Mouse (Mus musculus) limb, embryonic 14.5 days (tissue): ENCODE data around the gene Cnpy1. TPM values are rescaled to one million over a fixed set of nuclear protein-coding genes. Genes with fewer than 3 reads are reported as not detected.

Experiments
- ATAC-seq: fragments of 200-750 bp; cut with Nextera tagmentation; 2 replicates; pipeline ENCODE4 v1.8.0; 2017; ENCODE audit warnings: low read depth, moderate number of reproducible peaks, moderate TSS enrichment; ENCODE audit not compliant: low FRiP score
- DNase-seq: peaks from one replicate; pipeline ENCODE4 v3.0.0-alpha.2; 2015; ENCODE audit warnings: low spot score
- H3K27ac ChIP-seq: fragments of 300-500 bp; sonication (generic); replicated peaks from 2 replicates; pipeline ENCODE4 v1.5.1; 2014; ENCODE audit warnings: low read depth, mild to moderate bottlenecking, low read length, moderate library complexity, mixed read lengths
- H3K27me3 ChIP-seq: fragments of 300-500 bp; sonication (generic); 2 replicates; pipeline ENCODE4 v1.6.1; 2014; ENCODE audit warnings: low read length, mixed read lengths; ENCODE audit not compliant: control insufficient read depth, insufficient read depth
- H3K36me3 ChIP-seq: fragments of 300-500 bp; sonication (generic); 2 replicates; pipeline ENCODE4 v1.6.1; 2014; ENCODE audit warnings: mild to moderate bottlenecking, low read length, moderate library complexity, mixed read lengths; ENCODE audit not compliant: control insufficient read depth, insufficient read depth
- H3K4me1 ChIP-seq: fragments of 300-500 bp; sonication (generic); 2 replicates; pipeline ENCODE4 v1.6.1; 2014; ENCODE audit warnings: antibody characterized with exemption, low read length, mixed read lengths; ENCODE audit not compliant: control insufficient read depth, insufficient read depth
- H3K4me2 ChIP-seq: fragments of 300-500 bp; sonication (generic); replicated peaks from 2 replicates; pipeline ENCODE4 v1.6.1; 2014; ENCODE audit warnings: low read depth, mild to moderate bottlenecking, low read length, moderate library complexity; ENCODE audit not compliant: severe bottlenecking
- H3K4me3 ChIP-seq: fragments of 300-500 bp; sonication (generic); replicated peaks from 2 replicates; pipeline ENCODE4 v1.5.1; 2014; ENCODE audit warnings: low read length
- H3K9ac ChIP-seq: fragments of 300-500 bp; sonication (generic); 2 replicates; pipeline ENCODE4 v1.6.1; 2014; ENCODE audit warnings: mild to moderate bottlenecking, low read depth, low read length, moderate library complexity; ENCODE audit not compliant: severe bottlenecking
- H3K9me3 ChIP-seq: fragments of 300-500 bp; sonication (generic); 2 replicates; pipeline ENCODE4 v1.6.1; 2016; ENCODE audit warnings: low read length; ENCODE audit not compliant: control insufficient read depth
- POLR2A ChIP-seq: fragments of 200-500 bp; IDR thresholded peaks from 2 replicates; pipeline ENCODE4 v1.8.0; 2012; ENCODE audit warnings: inconsistent platforms, mild to moderate bottlenecking, moderate library complexity, borderline replicate concordance; ENCODE audit not compliant: insufficient read depth, insufficient read length; ENCODE audit errors: extremely low read depth
- WGBS: fragments of 180-500 bp; shearing (Covaris S2); extraction: QIAGEN DNeasy Blood & Tissue Kit; methylation state at CpG from one replicate; pipeline ENCODE4 v1.1.7; 2014; 5-methylcytosine and 5-hydroxymethylcytosine counted together
- polyA plus RNA-seq, 2 experiments: library from polyadenylated mRNA; depleted of rRNA in 1 of 2; stranded (reverse) in 1 of 2; unstranded in 1 of 2; fragments of >200 nt; fragmentation: Nextera tagmentation in 1 of 2; extraction: Ambion mirVana in 1 of 2; gene quantifications; 2 replicates each; pipeline versions ENCODE4 v1.2.1 to v1.2.3; 2012 to 2014

The Cnpy1 gene
- polyA plus RNA-seq, 2 experiments, result 0.26 TPM; not detected in 1

DNA sequence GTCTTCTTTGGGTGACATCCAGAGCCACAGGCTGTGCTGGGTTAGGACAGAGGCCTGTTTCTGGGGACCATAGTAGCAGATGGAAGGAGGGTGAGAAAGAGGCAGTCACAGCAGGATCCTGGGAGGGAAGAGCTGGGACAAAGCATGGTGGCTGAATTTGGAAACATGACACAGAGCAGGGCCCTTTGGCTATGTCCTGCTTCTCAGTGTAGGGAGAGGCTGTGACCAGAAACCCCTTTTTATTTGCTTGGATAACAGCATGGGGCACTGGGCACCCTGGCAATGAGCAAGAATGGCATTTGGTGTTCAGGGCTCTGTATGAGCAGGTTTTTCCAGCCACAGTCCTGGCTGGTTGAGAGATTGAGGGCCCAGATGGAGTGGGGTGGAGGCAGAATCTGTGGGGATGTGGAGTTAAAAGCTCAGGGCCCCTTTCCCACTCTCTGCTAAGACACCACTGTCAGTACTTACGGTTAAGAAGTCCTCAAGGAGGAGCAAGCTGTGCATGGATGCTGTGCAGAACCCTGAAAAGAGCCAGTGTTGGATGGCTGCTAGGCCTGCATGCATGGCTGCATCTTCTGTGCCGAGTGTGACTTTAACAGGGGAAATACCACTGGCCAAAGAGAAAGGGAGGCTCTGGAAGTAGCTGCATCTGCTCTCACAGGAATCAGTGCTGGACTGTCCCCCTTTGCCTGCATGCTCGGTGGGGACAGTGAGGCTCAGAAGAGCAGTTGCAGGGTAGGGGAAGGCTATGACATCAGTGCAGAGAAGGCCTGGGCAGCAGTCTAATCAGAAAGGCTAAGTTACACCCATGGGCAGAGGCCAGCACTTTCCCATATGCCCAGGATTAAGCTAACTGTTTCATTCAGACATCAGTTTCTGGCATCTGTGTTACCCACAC is 54.2 kb downstream of the Cnpy1 start:
- no peak overlapping the region for H3K9ac ChIP-seq
- no peak overlapping the region for H3K4me2 ChIP-seq

DNA sequence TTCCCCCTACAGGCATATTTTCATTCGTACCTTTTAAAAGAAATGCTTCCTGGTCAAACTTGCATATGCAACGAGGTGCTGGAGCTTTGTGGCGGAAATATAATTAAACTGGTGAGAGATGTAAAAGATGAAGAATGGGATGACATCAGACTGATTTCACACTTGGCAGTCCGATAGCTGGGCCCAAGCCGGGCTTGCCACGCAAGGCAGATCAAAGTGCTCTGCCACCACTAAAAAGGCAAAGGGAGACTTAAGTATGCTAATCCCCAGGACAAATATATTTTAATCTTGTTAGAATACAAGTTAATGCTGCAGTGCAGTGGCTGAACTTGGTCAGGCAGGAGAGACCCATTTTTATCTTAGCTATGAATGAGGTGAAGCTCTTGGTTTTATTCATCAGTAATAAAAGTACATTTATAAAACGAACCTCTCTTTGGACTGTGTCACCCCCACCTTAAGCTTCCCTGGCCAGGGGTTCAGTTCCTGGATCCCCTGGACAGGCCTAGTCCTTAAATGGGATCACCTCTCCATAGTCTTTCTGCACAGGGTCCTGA is 66.3 kb downstream of the Cnpy1 start:
- ATAC-seq, result no peak
- WGBS, result 26% methylated on average over 7 of the region's 7 CpGs
- H3K9me3 ChIP-seq, result no peaks in the 10 kb centered on the region
- no peak overlapping the region for H3K27ac ChIP-seq
- H3K4me1 ChIP-seq, result no peaks in the 10 kb centered on the region
- no peak overlapping the region for H3K4me2 ChIP-seq
- no peak for DNase-seq
- H3K9ac ChIP-seq, result no peak overlapping the region
- no peak overlapping the region for H3K4me3 ChIP-seq
- no peaks in the 10 kb centered on the region for H3K36me3 ChIP-seq
- peaks cover 59% of the 10 kb centered on the region for H3K27me3 ChIP-seq
- no peak for TF ChIP-seq POLR2A

More for the DNA sequence above, 54.2 kb downstream of the Cnpy1 start:
- no peak for DNase-seq
- no peaks in the 10 kb centered on the region for H3K27me3 ChIP-seq
- TF ChIP-seq POLR2A, result no peak
- H3K9me3 ChIP-seq, result no peaks in the 10 kb centered on the region
- no peaks in the 10 kb centered on the region for H3K4me1 ChIP-seq
- ATAC-seq, result no peak
- no peaks in the 10 kb centered on the region for H3K36me3 ChIP-seq
- no peak overlapping the region for H3K4me3 ChIP-seq
- H3K27ac ChIP-seq, result no peak overlapping the region
- 54% methylated on average over 3 of the region's 3 CpGs for WGBS

DNA sequence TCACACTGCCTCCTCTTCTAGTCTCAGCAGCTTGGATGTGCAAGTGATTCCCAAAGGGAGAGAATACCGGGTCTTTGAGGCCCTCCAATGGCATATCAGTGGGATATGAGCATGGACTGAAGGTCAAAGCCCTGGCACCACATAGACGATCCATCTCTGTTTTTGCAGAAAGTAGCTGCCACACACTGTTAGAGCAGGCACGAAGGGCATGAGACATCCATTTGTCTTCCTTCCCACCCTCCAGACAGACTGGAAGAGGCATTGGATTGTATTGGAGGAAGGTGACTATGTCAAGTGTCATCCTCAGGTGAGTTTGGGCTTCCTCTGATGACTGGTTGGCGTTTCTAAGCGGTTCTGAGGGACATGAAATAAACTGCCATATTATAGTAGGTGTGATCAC is 67.3 kb downstream of the Cnpy1 start:
- Histone ChIP-seq H3K9ac (no peak overlapping the region), H3K27me3 (peaks cover 69% of the 10 kb centered on the region), H3K4me3 (no peak overlapping the region), H3K36me3 (no peaks in the 10 kb centered on the region), H3K9me3 (no peaks in the 10 kb centered on the region), H3K4me1 (no peaks in the 10 kb centered on the region), H3K27ac (no peak overlapping the region), H3K4me2 (no peak overlapping the region)
- TF ChIP-seq POLR2A, result no peak
- no peak for ATAC-seq
- WGBS, result 18% methylated on average over 5 of the region's 5 CpGs
- DNase-seq, result no peak

DNA sequence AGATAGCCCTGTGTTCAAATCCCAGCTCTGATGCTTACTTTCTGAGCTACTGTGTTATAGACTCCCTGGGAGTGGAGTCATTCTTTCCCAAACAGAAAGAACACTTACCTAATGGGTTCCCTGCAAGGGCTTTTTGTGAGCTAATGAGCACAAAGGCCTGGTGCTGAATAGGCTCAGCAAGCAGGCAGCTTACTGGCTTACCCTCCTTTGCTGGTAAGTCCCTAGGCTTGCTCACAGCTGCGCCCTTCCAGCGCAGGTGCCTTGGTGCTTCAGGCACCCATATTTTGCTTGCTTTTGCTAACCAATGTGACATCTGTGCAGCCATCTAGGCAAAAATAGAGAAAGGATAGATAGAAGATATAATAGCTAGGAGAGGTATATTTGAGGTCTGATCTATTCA is 69.0 kb downstream of the Cnpy1 start:
- no peak overlapping the region for H3K4me2 ChIP-seq
- H3K27me3 ChIP-seq, result peaks cover 87% of the 10 kb centered on the region
- TF ChIP-seq POLR2A, result no peak
- no peak overlapping the region for H3K4me3 ChIP-seq
- H3K27ac ChIP-seq, result no peak overlapping the region
- H3K4me1 ChIP-seq, result no peaks in the 10 kb centered on the region
- ATAC-seq (no peak), DNase-seq (no peak)
- H3K36me3 ChIP-seq, result no peaks in the 10 kb centered on the region
- 7% methylated on average over 2 of the region's 2 CpGs for WGBS
- H3K9me3 ChIP-seq, result no peaks in the 10 kb centered on the region
- no peak overlapping the region for H3K9ac ChIP-seq

DNA sequence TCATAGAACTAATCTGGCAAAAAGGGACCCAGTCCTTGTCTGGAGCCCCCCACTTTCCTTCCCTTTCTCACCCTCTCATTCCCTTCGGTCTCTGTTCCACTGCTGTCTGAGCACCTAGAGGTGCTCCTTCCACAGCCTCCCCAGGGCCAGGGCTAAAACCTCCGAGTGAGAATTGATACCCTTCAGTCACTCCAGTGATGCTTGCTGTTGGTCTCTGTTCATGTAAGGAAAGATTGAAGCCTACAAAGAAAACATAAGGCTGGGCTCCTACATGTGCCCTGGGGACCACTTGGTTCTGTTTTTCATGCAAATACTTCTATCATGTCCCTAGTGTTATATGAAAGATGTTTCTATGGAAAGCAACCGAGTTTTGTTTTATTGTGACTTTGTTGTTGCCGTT is 69.6 kb downstream of the Cnpy1 start:
- 4% methylated on average over 4 of the region's 4 CpGs for WGBS
- H3K27ac ChIP-seq, result no peak overlapping the region
- no peak for TF ChIP-seq POLR2A
- no peak overlapping the region for H3K9ac ChIP-seq
- H3K4me1 ChIP-seq, result no peaks in the 10 kb centered on the region
- H3K9me3 ChIP-seq, result no peaks in the 10 kb centered on the region
- H3K4me2 ChIP-seq, result no peak overlapping the region
- no peak for DNase-seq
- no peaks in the 10 kb centered on the region for H3K36me3 ChIP-seq
- peaks cover 91% of the 10 kb centered on the region for H3K27me3 ChIP-seq
- no peak for ATAC-seq
- H3K4me3 ChIP-seq, result no peak overlapping the region
